In genomic region chr7:132385456-132386130, GRCm38 (mm10) we compare ENCODE assay signal across 13 mouse cellular contexts.
DNase-seq lines count a peak whose midpoint lies in the region; ATAC-seq lines count a peak whose summit lies in the region.
"Had no signal": no experiment of that assay in that cellular context is flagged by ENCODE, and none has a peak within 500 bp of the region (broad histone marks: within the 10 kb centered on the region; RNA-seq: fewer than 3 reads in every experiment).

No protein-coding gene starts in this region.

- H3K4me3 ChIP-seq in forebrain, embryonic 13.5 days: no peak overlapping the region
- H3K4me3 ChIP-seq in limb, embryonic 13.5 days: no peak overlapping the region
- H3K4me3 ChIP-seq in stomach, embryonic 15.5 days (replicated peaks): no peak overlapping the region
- H3K4me3 ChIP-seq: embryonic facial prominence, embryonic 12.5 days; heart, embryonic 15.5 days; liver, embryonic 12.5 days; megakaryocyte, embryonic 14.5 days had no signal

- DNase-seq in right cerebral cortex, adult 18-20 months: peak; percentile 28
- no peak for DNase-seq in right cerebral cortex, postnatal 14 days
- DNase-seq in left cerebral cortex, postnatal 10 days (ENCODE audit: extremely low spot score in 1 of 2, low spot score in 2 of 2): no peak
- DNase-seq in urinary bladder, adult 18-20 months (ENCODE audit: low spot score in 2 of 2): no peak
- DNase-seq: thymus, postnatal 25 days had no signal

- WGBS in forebrain, embryonic 13.5 days: 18% methylated on average over 7 of the region's 7 CpGs
- 35% methylated on average over 7 of the region's 7 CpGs for WGBS in limb, embryonic 13.5 days
- WGBS in stomach, embryonic 15.5 days: 26% methylated on average over 7 of the region's 7 CpGs

- no peaks in the 10 kb centered on the region for H3K9me3 ChIP-seq in forebrain, embryonic 13.5 days (replicated peaks)
- H3K9me3 ChIP-seq in limb, embryonic 13.5 days: no peaks in the 10 kb centered on the region
- H3K9me3 ChIP-seq in stomach, embryonic 15.5 days: no peaks in the 10 kb centered on the region
- H3K9me3 ChIP-seq: embryonic facial prominence, embryonic 12.5 days; heart, embryonic 15.5 days; liver, embryonic 12.5 days; megakaryocyte, embryonic 14.5 days had no signal

- no peak overlapping the region for H3K4me2 ChIP-seq in forebrain, embryonic 13.5 days
- no peak overlapping the region for H3K4me2 ChIP-seq in limb, embryonic 13.5 days (replicated peaks)
- no peak overlapping the region for H3K4me2 ChIP-seq in stomach, embryonic 15.5 days
- H3K4me2 ChIP-seq: embryonic facial prominence, embryonic 12.5 days; heart, embryonic 15.5 days; liver, embryonic 12.5 days had no signal

- H3K36me3 ChIP-seq in forebrain, embryonic 13.5 days (ENCODE audit: poor library complexity, severe bottlenecking): no peaks in the 10 kb centered on the region
- no peaks in the 10 kb centered on the region for H3K36me3 ChIP-seq in limb, embryonic 13.5 days
- no peaks in the 10 kb centered on the region for H3K36me3 ChIP-seq in stomach, embryonic 15.5 days
- H3K36me3 ChIP-seq: embryonic facial prominence, embryonic 12.5 days; heart, embryonic 15.5 days; liver, embryonic 12.5 days had no signal

- intact Hi-C loops in left cerebral cortex, postnatal 10 days (cut with DNase I): no loop called here

- ATAC-seq in forebrain, embryonic 13.5 days: peak; percentile 80
- 0 out of 2 replicates have a peak, but pooled peaks have one; percentile 28 for ATAC-seq in limb, embryonic 13.5 days (ENCODE audit: low FRiP score, low read depth)
- ATAC-seq in stomach, embryonic 15.5 days (ENCODE audit: insufficient read depth, low FRiP score, low read depth): 0 out of 2 replicates have a peak, but pooled peaks have one; percentile 12
- ATAC-seq in erythroblast, adult 5-6 weeks (replicated peaks; ENCODE audit: low FRiP score, poor library complexity, severe bottlenecking): no peak
- ATAC-seq: liver, embryonic 12.5 days had no signal

- H3K9ac ChIP-seq in forebrain, embryonic 13.5 days: no peak overlapping the region; the same call in 1 of the 2 replicates
- no peak overlapping the region for H3K9ac ChIP-seq in limb, embryonic 13.5 days
- H3K9ac ChIP-seq in stomach, embryonic 15.5 days: no peak overlapping the region
- H3K9ac ChIP-seq: embryonic facial prominence, embryonic 12.5 days; heart, embryonic 15.5 days; liver, embryonic 12.5 days had no signal

- H3K4me1 ChIP-seq in forebrain, embryonic 13.5 days: peaks cover 20% of the 10 kb centered on the region
- H3K4me1 ChIP-seq in limb, embryonic 13.5 days: peaks cover 30% of the 10 kb centered on the region
- H3K4me1 ChIP-seq in stomach, embryonic 15.5 days: 0 out of 2 replicates have a peak, but pooled peaks cover 17% of the 10 kb centered on the region

- peak overlapping the region; percentile 40; the same call in 1 of the 2 replicates for H3K27ac ChIP-seq in forebrain, embryonic 13.5 days
- H3K27ac ChIP-seq in limb, embryonic 13.5 days: no peak overlapping the region
- no peak overlapping the region for H3K27ac ChIP-seq in stomach, embryonic 15.5 days
- H3K27ac ChIP-seq: embryonic facial prominence, embryonic 12.5 days; heart, embryonic 15.5 days; liver, embryonic 12.5 days had no signal

- peaks cover 3% of the 10 kb centered on the region; the same call in 1 of the 2 replicates for H3K27me3 ChIP-seq in forebrain, embryonic 13.5 days
- peaks cover 12% of the 10 kb centered on the region; the same call in 1 of the 2 replicates for H3K27me3 ChIP-seq in limb, embryonic 13.5 days
- H3K27me3 ChIP-seq in stomach, embryonic 15.5 days (replicated peaks): no peaks in the 10 kb centered on the region
- H3K27me3 ChIP-seq: embryonic facial prominence, embryonic 12.5 days; heart, embryonic 15.5 days had no signal
